Mouse (Mus musculus) megakaryocyte, embryonic 14.5 days (primary cell): ENCODE measurements at regions not wholly inside any gene's neighbourhood (a gene's known extent, or its start where the extent isn't known, plus 50 kb on each side); places are given as distances from the start of the nearest gene placed in this dataset.

Experiments
- H3K27me3 ChIP-seq: replicated peaks from 2 replicates; pipeline ENCODE3; 2012; ENCODE audit warnings: inconsistent platforms
- H3K36me3 ChIP-seq: replicated peaks from 2 replicates; pipeline ENCODE3; 2012; ENCODE audit warnings: low read length, inconsistent platforms, mixed read lengths
- H3K4me1 ChIP-seq: 2 replicates; pipeline ENCODE4 v1.6.1; 2012; ENCODE audit warnings: inconsistent platforms
- H3K4me3 ChIP-seq: replicated peaks from 2 replicates; pipeline ENCODE3; 2012; ENCODE audit warnings: moderate library complexity, mild to moderate bottlenecking, inconsistent platforms
- H3K9me3 ChIP-seq: 2 replicates; pipeline ENCODE4 v1.6.1; 2012; ENCODE audit warnings: inconsistent platforms
- FLI1 ChIP-seq: IDR thresholded peaks from 2 replicates; pipeline ENCODE4 v1.6.1; 2012; ENCODE audit warnings: low read length, inconsistent platforms, mixed read lengths
- GATA1 ChIP-seq: IDR thresholded peaks from 3 replicates; pipeline ENCODE4 v1.6.1; 2012; ENCODE audit warnings: mixed read lengths, low read length, inconsistent platforms, borderline replicate concordance

- TF ChIP-seq GATA1 (no peak), FLI1 (no peak)
These were observed 123.0 kb upstream of the Ap5m1 start for GRCm38 (mm10) chr14:48942882-48943281.

GRCm38 (mm10) chr14:48930886-48931285, 135.0 kb upstream of the Ap5m1 start:
- Histone ChIP-seq H3K4me1 (no peaks in the 10 kb centered on the region), H3K27me3 (no peaks in the 10 kb centered on the region), H3K36me3 (no peaks in the 10 kb centered on the region), H3K4me3 (peak overlapping the region; percentile 35), H3K9me3 (peaks cover 4% of the 10 kb centered on the region; the same call in 1 of the 2 replicates)
- no peak for TF ChIP-seq GATA1
- no peak for TF ChIP-seq FLI1

More at GRCm38 (mm10) chr14:48942882-48943281, 123.0 kb upstream of the Ap5m1 start:
- no peaks in the 10 kb centered on the region for H3K4me1 ChIP-seq
- H3K36me3 ChIP-seq: no peaks in the 10 kb centered on the region
- H3K27me3 ChIP-seq: no peaks in the 10 kb centered on the region
- no peak overlapping the region for H3K4me3 ChIP-seq
- H3K9me3 ChIP-seq: no peaks in the 10 kb centered on the region

GRCm38 (mm10) chr14:48925870-48926269, 140.0 kb upstream of the Ap5m1 start:
- Histone ChIP-seq H3K36me3 (no peaks in the 10 kb centered on the region), H3K9me3 (peaks cover 2% of the 10 kb centered on the region; the same call in 1 of the 2 replicates), H3K27me3 (no peaks in the 10 kb centered on the region), H3K4me3 (no peak overlapping the region), H3K4me1 (no peaks in the 10 kb centered on the region)
- no peak for TF ChIP-seq FLI1
- TF ChIP-seq GATA1: no peak

- H3K36me3 ChIP-seq: no peaks in the 10 kb centered on the region
These were observed 156.5 kb upstream of the Ap5m1 start for GRCm38 (mm10) chr14:48909420-48909819.

GRCm38 (mm10) chr14:48907991-48908698, 157.8 kb upstream of the Ap5m1 start:
- Histone ChIP-seq H3K4me3 (no peak overlapping the region), H3K4me1 (no peaks in the 10 kb centered on the region), H3K36me3 (no peaks in the 10 kb centered on the region), H3K27me3 (no peaks in the 10 kb centered on the region), H3K9me3 (0 out of 2 replicates have a peak, but pooled peaks cover 3% of the 10 kb centered on the region)
- no peak for TF ChIP-seq GATA1
- no peak for TF ChIP-seq FLI1

More at GRCm38 (mm10) chr14:48909420-48909819, 156.5 kb upstream of the Ap5m1 start:
- H3K27me3 ChIP-seq: no peaks in the 10 kb centered on the region
- H3K4me3 ChIP-seq: no peak overlapping the region
- H3K9me3 ChIP-seq: 0 out of 2 replicates have a peak, but pooled peaks cover 3% of the 10 kb centered on the region
- no peak for TF ChIP-seq FLI1
- no peak for TF ChIP-seq GATA1
- H3K4me1 ChIP-seq: no peaks in the 10 kb centered on the region

GRCm38 (mm10) chr14:48907403-48907973, 158.4 kb upstream of the Ap5m1 start:
- no peaks in the 10 kb centered on the region for H3K36me3 ChIP-seq
- no peak for TF ChIP-seq GATA1
- no peak for TF ChIP-seq FLI1
- H3K27me3 ChIP-seq: no peaks in the 10 kb centered on the region
- H3K9me3 ChIP-seq: 0 out of 2 replicates have a peak, but pooled peaks cover 3% of the 10 kb centered on the region
- no peaks in the 10 kb centered on the region for H3K4me1 ChIP-seq
- H3K4me3 ChIP-seq: no peak overlapping the region

- Histone ChIP-seq H3K4me3 (no peak overlapping the region), H3K4me1 (no peaks in the 10 kb centered on the region), H3K9me3 (0 out of 2 replicates have a peak, but pooled peaks cover 3% of the 10 kb centered on the region), H3K27me3 (no peaks in the 10 kb centered on the region), H3K36me3 (no peaks in the 10 kb centered on the region)
- TF ChIP-seq FLI1: no peak
- no peak for TF ChIP-seq GATA1
These were observed 158.9 kb upstream of the Ap5m1 start for GRCm38 (mm10) chr14:48906956-48907355.

- Histone ChIP-seq H3K36me3 (no peaks in the 10 kb centered on the region), H3K4me3 (no peak overlapping the region), H3K27me3 (no peaks in the 10 kb centered on the region), H3K9me3 (0 out of 2 replicates have a peak, but pooled peaks cover 7% of the 10 kb centered on the region), H3K4me1 (no peaks in the 10 kb centered on the region)
- TF ChIP-seq GATA1: no peak
- no peak for TF ChIP-seq FLI1
These were observed 161.3 kb upstream of the Ap5m1 start for GRCm38 (mm10) chr14:48904576-48904975.

- H3K27me3 ChIP-seq: no peaks in the 10 kb centered on the region
- H3K4me1 ChIP-seq: no peaks in the 10 kb centered on the region
- H3K36me3 ChIP-seq: no peaks in the 10 kb centered on the region
- TF ChIP-seq FLI1: no peak
- no peak overlapping the region for H3K4me3 ChIP-seq
- H3K9me3 ChIP-seq: 0 out of 2 replicates have a peak, but pooled peaks cover 7% of the 10 kb centered on the region
These were observed 162.4 kb upstream of the Ap5m1 start for GRCm38 (mm10) chr14:48903526-48903925.

GRCm38 (mm10) chr14:48900201-48900600, 165.7 kb upstream of the Ap5m1 start:
- Histone ChIP-seq H3K4me1 (no peaks in the 10 kb centered on the region), H3K9me3 (peaks cover 20% of the 10 kb centered on the region), H3K4me3 (no peak overlapping the region), H3K27me3 (no peaks in the 10 kb centered on the region), H3K36me3 (no peaks in the 10 kb centered on the region)
- TF ChIP-seq FLI1: no peak
- no peak for TF ChIP-seq GATA1
